Mouse (Mus musculus) kidney, postnatal 36 days (tissue): ENCODE measurements around the gene Map7.
A peak's percentile ranks its signal among the peaks of the same experiment; 100 is the strongest.

ENCODE experiments used
- DNase-seq, 2 experiments: peaks; one replicate each; pipeline ENCODE4 v3.0.0; 2021 to 2022; ENCODE audit warnings: mixed read lengths in 2 of 2

Map7 gene

GRCm38 (mm10) chr10:20236241-20236640 lies 88.0 kb downstream of the Map7 start:
- no peak for DNase-seq

GRCm38 (mm10) chr10:20238281-20238680 lies 90.0 kb downstream of the Map7 start:
- peak; percentile 57 to 65 for DNase-seq

DNA sequence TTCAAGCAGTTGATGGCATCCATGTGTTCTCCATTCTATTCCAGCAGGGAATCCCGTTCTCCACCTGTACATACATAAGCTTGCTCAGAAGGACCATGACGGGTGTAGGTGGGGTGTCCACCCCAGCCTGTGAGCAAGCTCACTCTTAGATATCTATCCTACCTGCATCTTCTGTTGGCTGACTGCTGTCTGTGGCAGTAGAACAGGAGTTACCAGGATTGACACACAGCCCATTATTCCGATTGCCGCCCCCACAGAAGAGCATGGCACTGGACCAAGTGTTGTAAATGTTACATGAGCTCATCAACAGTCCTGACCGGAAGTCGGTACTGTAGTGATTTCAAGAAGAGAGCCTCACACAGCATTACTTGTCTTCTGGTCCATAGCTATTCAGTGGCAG lies 92.6 kb downstream of the Map7 start:
- no peak for DNase-seq

- DNase-seq, result peak; percentile 23 to 25
These were observed 95.0 kb downstream of the Map7 start for GRCm38 (mm10) chr10:20243321-20243720.

GRCm38 (mm10) chr10:20245082-20245481 lies 96.8 kb downstream of the Map7 start:
- DNase-seq, result no peak

DNA sequence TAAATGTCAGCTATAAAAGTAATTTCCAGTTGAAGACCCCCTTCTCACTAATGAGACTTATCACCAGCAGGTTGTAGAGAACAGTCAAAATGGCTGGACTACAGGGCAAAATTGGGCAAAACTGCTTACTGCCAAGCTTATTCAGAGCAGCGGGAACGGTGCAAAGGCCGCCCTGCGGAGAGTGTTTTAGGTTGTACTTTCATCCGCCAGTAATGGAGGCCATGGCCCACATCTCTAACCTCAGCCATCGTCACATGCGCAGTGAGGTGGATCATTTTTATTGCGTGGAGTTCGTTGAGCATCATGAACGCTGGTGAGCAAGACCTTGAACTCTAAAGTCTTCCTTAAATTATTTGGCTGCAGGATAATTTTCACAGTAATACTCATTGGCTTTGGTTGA lies 100.8 kb downstream of the Map7 start:
- DNase-seq, result peak in 1 of 2 experiments; percentile 37

GRCm38 (mm10) chr10:20255579-20255978 lies 107.3 kb downstream of the Map7 start:
- no peak for DNase-seq

DNA sequence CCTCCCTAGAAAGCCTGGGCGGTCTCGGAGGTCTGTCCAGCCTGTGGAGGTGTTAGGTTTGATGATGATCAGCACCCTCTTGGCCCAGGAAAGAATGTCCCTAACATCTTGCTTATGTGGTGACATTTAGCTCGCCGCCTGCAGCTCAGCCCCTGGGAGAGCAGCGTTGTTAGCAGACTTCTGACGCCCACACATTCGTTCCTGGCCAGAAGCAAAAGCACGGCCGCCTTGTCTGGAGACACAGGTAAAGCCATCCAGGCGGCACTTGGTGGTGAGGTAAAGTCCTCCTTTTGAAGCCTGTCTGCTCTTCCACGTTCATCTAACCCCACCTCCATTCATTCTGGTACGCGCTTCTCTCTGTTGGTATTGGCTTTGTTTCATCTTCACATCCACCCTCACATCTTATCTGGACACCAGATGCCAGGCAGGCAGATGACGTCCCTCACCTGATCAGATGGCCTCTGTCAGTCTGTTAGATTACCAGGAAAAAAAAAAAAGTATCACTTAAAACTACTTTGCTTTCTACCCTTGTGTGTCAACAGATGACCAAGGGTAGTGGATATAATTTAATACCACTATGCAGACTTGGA lies 108.9 kb downstream of the Map7 start:
- no peak for DNase-seq

DNA sequence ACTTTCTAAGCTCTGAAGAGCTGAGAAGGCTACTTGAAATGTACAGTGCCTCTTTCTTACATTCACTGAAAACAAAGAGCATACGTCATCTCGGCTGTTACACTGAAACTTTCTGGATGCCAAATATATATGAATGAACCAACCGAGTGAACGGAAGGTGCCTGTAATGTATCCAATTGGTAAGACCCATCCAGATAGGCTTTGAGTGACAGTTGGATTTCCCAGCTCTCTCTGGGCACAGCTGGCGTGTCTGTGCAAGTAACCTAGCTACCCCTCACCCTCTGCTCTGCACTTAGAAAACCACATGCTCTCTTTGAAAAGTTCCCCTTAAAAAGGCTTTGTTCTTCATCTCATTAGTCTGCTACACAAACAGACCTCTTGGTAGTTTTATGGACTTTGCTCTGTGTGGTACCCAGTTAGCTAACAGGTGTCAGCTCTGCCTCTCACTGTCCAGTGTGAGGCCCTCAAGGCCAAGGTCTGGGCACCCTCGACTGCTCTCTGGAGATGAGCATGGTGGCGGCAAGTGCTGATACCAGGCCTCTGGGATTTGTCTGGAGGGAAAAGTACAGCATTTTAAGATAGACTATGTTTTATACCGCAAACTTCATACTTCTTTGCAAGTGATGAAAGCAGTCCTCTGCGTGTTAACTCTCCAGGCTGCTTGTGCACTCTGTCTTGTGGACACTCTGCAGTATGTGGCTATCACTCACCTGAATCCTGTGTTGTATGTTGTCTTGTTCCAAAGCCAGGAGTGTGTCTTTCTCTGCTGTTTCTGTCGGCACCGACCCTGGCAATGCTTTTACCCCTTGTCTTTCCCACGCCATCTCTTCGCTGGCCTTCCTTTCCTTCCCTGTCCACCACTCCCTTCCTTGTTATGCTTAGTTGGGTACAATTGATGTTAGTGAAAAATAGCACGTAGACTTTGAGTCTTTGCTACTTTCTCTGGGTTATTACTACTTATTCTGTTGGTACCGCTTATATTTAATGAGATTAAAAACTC lies 109.8 kb downstream of the Map7 start:
- peak; percentile 57 to 67 for DNase-seq

DNA sequence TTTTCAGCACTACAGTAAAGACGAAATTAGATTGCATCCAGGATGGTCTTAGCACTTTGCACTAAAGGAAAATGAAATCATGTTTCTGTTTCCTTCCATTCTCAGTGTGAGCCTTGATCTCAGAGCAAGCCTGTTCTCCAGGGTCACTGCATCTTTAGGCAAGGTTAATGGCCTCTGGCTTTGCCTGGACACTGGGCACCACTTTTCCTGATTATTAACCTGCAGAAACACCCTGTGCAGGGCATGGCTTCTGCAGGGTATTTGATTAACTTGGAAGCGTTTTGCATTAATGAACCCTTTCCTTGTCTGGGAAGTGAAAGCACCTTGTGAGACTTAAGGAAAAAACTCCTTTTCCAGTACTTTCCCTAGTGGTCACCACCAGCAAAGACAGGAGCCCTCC lies 111.2 kb downstream of the Map7 start:
- DNase-seq, result peak; percentile 61 to 80

DNA sequence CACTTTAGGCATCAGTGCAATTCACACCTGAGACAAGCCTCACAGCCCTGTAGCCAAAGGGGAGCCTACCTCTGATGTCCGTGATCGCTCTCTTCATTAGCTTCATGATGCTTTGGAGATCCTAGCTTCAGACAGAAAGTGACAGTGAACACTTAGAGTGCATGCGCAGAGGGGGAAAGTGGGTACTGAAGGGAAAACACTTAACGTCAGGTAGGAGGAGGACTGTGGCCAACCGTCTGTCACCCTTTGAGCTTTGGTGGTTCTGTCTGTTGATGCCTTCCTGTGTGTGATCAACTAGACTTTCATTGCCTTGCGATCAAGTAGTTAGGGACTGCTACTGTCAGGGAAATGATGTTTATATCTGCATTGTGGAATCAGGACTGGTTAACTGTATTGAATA lies 114.6 kb downstream of the Map7 start:
- no peak for DNase-seq

- no peak for DNase-seq
These were observed 116.2 kb downstream of the Map7 start for GRCm38 (mm10) chr10:20264479-20264878.

DNA sequence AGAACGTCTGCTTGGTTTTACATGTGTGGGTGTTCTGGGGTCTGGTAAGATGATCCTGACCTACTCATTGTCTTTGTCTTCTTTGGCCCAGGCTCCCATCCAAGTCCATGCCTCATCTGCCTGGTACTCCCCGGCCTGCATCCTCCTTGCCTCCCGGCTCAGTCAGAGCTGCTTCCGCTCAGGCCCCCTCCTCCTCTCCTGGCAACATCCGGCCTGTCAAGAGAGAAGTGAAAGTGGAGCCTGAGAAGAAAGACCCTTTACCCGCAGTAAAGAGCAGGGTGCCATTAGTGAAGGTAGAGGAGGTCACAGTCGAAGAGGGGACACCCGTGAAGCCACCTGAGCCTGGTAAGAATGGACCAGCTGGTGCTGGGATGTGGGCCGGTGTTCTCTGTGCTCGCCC lies 118.8 kb downstream of the Map7 start:
- no peak for DNase-seq

GRCm38 (mm10) chr10:20268945-20269344 lies 120.7 kb downstream of the Map7 start:
- no peak for DNase-seq

- DNase-seq, result no peak
These were observed 124.1 kb downstream of the Map7 start for GRCm38 (mm10) chr10:20272380-20272779.

DNA sequence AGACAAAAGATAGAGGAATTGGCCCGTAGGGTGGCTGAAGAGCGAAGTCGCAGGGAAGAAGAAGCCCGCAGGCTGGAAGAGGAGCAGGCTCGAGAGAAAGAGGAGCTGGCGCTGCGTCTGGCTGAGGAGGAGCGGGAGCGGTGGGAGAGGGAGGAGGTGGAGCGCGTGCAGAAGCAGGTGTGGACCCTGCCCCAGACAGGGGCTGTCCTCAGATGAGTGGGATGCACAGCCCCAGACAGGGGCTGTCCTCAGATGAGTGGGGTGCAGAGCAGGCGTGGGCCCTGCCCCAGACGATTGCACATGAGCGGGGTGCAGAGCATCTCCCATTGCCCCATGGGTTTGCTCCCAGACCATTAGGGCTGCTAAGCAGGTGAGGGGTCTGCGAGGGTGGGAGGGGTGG lies 125.0 kb downstream of the Map7 start:
- no peak for DNase-seq

GRCm38 (mm10) chr10:20274022-20274421 lies 125.8 kb downstream of the Map7 start:
- no peak for DNase-seq

DNA sequence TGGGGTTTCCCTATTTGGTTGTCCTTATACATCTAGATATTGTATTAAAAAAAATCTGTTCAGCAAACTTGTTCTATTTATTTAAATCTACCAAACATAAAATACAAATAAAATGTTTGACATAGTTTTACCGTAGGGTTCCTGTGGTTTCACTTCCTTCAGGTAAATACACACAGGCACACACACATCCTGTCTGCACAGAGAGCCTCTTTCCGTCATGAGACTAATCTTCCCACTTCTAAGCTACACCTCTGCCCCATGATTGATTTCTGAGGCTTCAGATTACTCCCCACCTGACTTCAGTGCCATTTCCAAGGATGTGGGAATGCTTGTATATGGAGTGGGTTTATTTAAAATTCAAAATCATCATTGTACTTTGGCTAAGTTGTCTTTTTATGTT lies 133.2 kb downstream of the Map7 start:
- no peak for DNase-seq

- DNase-seq, result peak; percentile 32 to 62
These were observed 137.2 kb downstream of the Map7 start for GRCm38 (mm10) chr10:20285289-20285975.

DNA sequence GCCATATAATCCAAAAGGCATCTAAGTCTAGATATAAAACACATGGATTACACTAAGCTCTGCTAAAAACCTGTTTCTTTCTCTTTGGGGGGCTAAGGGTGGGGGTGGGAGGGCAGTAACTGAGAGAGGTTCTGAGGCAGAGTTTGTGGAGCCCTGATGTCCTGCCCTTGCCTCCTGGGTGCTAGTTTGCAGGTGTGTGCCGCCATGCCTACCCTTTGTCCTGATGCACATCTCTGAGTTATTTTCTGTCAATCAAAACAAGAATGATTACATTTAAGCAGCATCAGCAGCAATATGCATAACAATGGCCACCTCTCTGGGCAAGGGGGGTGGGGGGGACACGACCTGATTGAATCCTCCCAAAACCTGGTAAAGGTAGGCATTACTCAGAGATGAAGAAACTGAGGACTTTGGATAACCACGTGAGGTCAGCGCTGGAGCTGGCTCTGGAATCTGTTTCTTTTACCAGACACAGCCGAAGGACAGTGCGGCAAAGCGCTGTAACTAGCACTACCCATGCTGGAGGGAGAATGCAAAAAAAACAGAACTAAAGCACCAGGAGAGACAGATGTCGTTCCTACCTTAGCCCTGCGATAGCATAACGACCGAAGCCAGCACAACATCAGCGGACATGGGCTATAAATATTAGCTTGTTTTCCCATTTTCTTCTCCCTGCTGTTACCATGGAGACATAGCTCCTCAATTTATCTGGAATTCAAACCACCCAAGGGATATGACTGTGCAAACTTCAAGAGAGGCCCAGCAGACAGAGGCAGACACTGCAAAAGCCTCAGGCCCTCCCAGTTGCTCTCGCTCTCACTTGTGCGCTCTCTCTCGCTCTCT lies 137.9 kb downstream of the Map7 start:
- peak in 1 of 2 experiments; percentile 21 for DNase-seq

- DNase-seq, result no peak
These were observed 139.1 kb downstream of the Map7 start for GRCm38 (mm10) chr10:20287369-20287768.

DNA sequence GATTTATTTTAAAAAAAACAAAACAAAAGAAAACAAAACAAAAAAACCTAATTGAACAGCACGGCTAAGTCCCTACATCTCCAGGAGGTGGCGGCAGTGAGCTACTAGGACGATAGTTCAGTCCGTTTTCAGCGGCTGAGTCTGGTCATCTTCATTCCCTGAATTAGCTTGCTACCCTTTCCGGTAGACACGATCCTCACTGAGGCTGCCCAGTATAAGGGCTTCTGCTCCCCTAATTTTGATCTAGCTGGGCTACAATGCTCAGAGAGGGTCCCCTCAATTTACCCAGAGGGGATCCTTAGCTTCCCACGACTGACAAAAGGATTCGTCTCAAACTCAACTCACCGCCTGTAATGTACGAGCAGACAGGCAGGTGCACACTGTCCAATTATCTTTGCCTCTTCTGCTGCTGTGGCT lies 142.2 kb downstream of the Map7 start:
- peak; percentile 82 to 95 for DNase-seq
